Comparison of ENCODE assay signal across 8 mouse cellular contexts in the genomic region with DNA sequence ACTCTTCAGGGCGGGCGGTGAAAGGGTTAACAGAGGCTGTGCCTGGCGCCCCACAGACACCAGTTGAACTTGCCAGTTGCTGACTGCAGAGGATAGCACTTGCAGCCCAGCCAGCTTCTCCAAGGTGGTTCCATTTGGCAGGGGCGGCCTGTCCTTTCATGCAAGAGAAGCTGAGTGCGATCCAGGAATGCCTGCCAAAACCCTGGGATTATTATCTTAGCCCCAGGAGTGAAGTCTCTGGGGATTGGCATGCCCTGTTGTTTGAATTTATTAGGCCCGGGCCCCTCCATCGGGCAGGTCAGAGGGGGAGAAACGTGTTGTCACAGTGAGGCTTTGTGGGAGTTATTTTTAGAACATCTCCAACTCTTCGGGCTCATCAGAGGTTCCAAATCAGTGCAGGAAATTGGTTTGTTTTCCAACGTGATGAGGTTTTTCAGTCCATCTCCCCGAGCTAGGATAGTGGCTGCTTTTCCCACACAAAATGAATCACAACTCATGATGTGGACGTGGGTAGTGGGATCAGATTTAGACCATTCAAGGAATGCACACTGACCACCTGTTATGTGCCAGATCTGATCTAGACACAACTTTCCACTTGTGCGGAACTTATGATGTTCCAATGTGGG.
DNase-seq lines count a peak whose midpoint lies in the region; ATAC-seq and TF ChIP-seq lines count a peak whose summit lies in the region.

No protein-coding gene starts in this region.

- peaks cover 22% of the 10 kb centered on the region for H3K4me1 ChIP-seq in liver, postnatal 0 days (ENCODE audit: insufficient read depth)

- no peaks in the 10 kb centered on the region for H3K36me3 ChIP-seq in liver, postnatal 0 days (replicated peaks; ENCODE audit: insufficient read depth, low read length)

- no peak for TF ChIP-seq EP300 in liver, postnatal 0 days (IDR thresholded peaks at IDR 0.05; ENCODE audit: low read depth)

- no peaks in the 10 kb centered on the region; the same call in 1 of the 2 replicates for H3K27me3 ChIP-seq in liver, postnatal 0 days (ENCODE audit: insufficient read depth, low read length)

- no peak overlapping the region for H3K4me2 ChIP-seq in liver, postnatal 0 days (ENCODE audit: low read depth, low read length)

- no peak overlapping the region for H3K27ac ChIP-seq in liver, postnatal 0 days (ENCODE audit: low read depth)

- ATAC-seq in liver, postnatal 0 days: no peak

- H3K4me3 ChIP-seq in liver, postnatal 0 days (ENCODE audit: low read depth, low read length): no peak overlapping the region

- H3K9ac ChIP-seq in liver, postnatal 0 days (replicated peaks): no peak overlapping the region

- WGBS in liver, postnatal 0 days (ENCODE audit: insufficient replicate concordance): 44% methylated on average over 13 of the region's 13 CpGs

- TF ChIP-seq CTCF in liver, postnatal 0 days (IDR thresholded peaks at IDR 0.05; ENCODE audit: low read depth): no peak

- DNase-seq in liver: peak; percentile 14
- DNase-seq in liver, postnatal 0 days: no peak
- DNase-seq in cerebellum, adult 18-20 months: peak; percentile 85
- peak; percentile 62 to 73 for DNase-seq in gastrocnemius, adult 8-10 months (ENCODE audit: low spot score in 2 of 2)
- DNase-seq in kidney, postnatal 14 days: peak; percentile 26
- peak; percentile 44 for DNase-seq in ovary, postnatal 14 days (ENCODE audit: low spot score)
- DNase-seq in embryo, embryonic 10.5 days (ENCODE audit: low spot score): no peak
- DNase-seq in T-cell, adult 2 months (ENCODE audit: low spot score): no peak

- H3K9me3 ChIP-seq in liver, postnatal 0 days (ENCODE audit: low read length): no peaks in the 10 kb centered on the region

Comparison
In these comparisons a context has a peak if more than half of its experiments do, and no peak if none do; other contexts are left out.
1. DNase-seq: peak in liver (single experiment), cerebellum, adult 18-20 months (2 of 2), gastrocnemius, adult 8-10 months (2 of 2), kidney, postnatal 14 days (single experiment) and ovary, postnatal 14 days (single experiment); none in liver, postnatal 0 days (single experiment), embryo, embryonic 10.5 days (single experiment) and T-cell, adult 2 months (single experiment).